Mouse (Mus musculus) lung, postnatal 14 days (tissue): ENCODE measurements around the gene Tmem210.

Experiments used
- DNase-seq: peaks from one replicate; pipeline ENCODE4 v3.0.0; 2021

Tmem210 gene

GRCm38 (mm10) chr2:25298046-25298445 lies 10.1 kb downstream of the Tmem210 start:
- no peak for DNase-seq

- DNase-seq, result no peak
Observed at GRCm38 (mm10) chr2:25303452-25303851, 15.5 kb downstream of the Tmem210 start.

GRCm38 (mm10) chr2:25303931-25304656 lies 16.1 kb downstream of the Tmem210 start:
- DNase-seq, result no peak

GRCm38 (mm10) chr2:25304657-25305541 lies 17.0 kb downstream of the Tmem210 start:
- peak; percentile 11 for DNase-seq

GRCm38 (mm10) chr2:25305587-25306359 lies 17.8 kb downstream of the Tmem210 start:
- DNase-seq, result no peak

GRCm38 (mm10) chr2:25310180-25310579 lies 22.2 kb downstream of the Tmem210 start:
- DNase-seq, result no peak

- DNase-seq, result no peak
Observed at GRCm38 (mm10) chr2:25310969-25311368, 23.0 kb downstream of the Tmem210 start.

- no peak for DNase-seq
Observed at GRCm38 (mm10) chr2:25311491-25311891, 23.5 kb downstream of the Tmem210 start.

- no peak for DNase-seq
Observed at GRCm38 (mm10) chr2:25318119-25318966, 30.4 kb downstream of the Tmem210 start.

GRCm38 (mm10) chr2:25318971-25319773 lies 31.2 kb downstream of the Tmem210 start, which contains the start of gene Grin1:
Gene Grin1, minus strand, starts transcription at chr2:25319187.
- DNase-seq, result peak; percentile 71

GRCm38 (mm10) chr2:25320084-25320483 lies 32.1 kb downstream of the Tmem210 start:
- no peak for DNase-seq

- DNase-seq, result no peak
Observed at GRCm38 (mm10) chr2:25326036-25326435, 38.1 kb downstream of the Tmem210 start.

- DNase-seq, result peak; percentile 41
Observed at GRCm38 (mm10) chr2:25328440-25328839, 40.5 kb downstream of the Tmem210 start.

- no peak for DNase-seq
Observed at GRCm38 (mm10) chr2:25331470-25331869, 43.5 kb downstream of the Tmem210 start.

- DNase-seq, result peak; percentile 100
Observed at GRCm38 (mm10) chr2:25332286-25333160, 44.6 kb downstream of the Tmem210 start, which contains the start of gene Man1b1. Gene Man1b1, plus strand, starts transcription at chr2:25332338.

- no peak for DNase-seq
Observed at GRCm38 (mm10) chr2:25333569-25333968, 45.6 kb downstream of the Tmem210 start.

- no peak for DNase-seq
Observed at GRCm38 (mm10) chr2:25338303-25338702, 50.4 kb downstream of the Tmem210 start.
